Comparison of ENCODE assay signal across 22 mouse cellular contexts in genomic region chr4:100819238-100819637, GRCm38 (mm10). TPM values are rescaled to one million over a fixed set of nuclear protein-coding genes. Genes with fewer than 3 reads are reported as not detected.
DNase-seq lines count a peak whose midpoint lies in the region; ATAC-seq and TF ChIP-seq lines count a peak whose summit lies in the region.
"Had no signal": no experiment of that assay in that cellular context is flagged by ENCODE, and none has a peak within 500 bp of the region (broad histone marks: within the 10 kb centered on the region; RNA-seq: fewer than 3 reads in every experiment).

No protein-coding gene starts in this region.

- H3K4me2 ChIP-seq in forebrain, embryonic 12.5 days = no peak overlapping the region
- H3K4me2 ChIP-seq in forebrain, embryonic 16.5 days (ENCODE audit: low read length) = no peak overlapping the region
- H3K4me2 ChIP-seq in limb, embryonic 11.5 days (ENCODE audit: low read depth, severe bottlenecking) = no peak overlapping the region
- H3K4me2 ChIP-seq in hindbrain, embryonic 16.5 days (ENCODE audit: low read length) = no peak overlapping the region
- H3K4me2 ChIP-seq in stomach, embryonic 14.5 days (replicated peaks; ENCODE audit: low read depth, low read length) = no peak overlapping the region
- H3K4me2 ChIP-seq: limb, embryonic 12.5 days; liver, embryonic 13.5 days; lung, embryonic 15.5 days had no signal

- H3K4me1 ChIP-seq in forebrain, embryonic 12.5 days = 0 out of 2 replicates have a peak, but pooled peaks cover 3% of the 10 kb centered on the region
- no peaks in the 10 kb centered on the region for H3K4me1 ChIP-seq in forebrain, embryonic 16.5 days (replicated peaks; ENCODE audit: control insufficient read depth, insufficient read depth, low read length)
- no peaks in the 10 kb centered on the region for H3K4me1 ChIP-seq in limb, embryonic 11.5 days (ENCODE audit: control insufficient read depth, insufficient read depth, low read length)
- peaks cover 21% of the 10 kb centered on the region for H3K4me1 ChIP-seq in limb, embryonic 10.5 days
- peaks cover 3% of the 10 kb centered on the region for H3K4me1 ChIP-seq in hindbrain, embryonic 16.5 days (ENCODE audit: control insufficient read depth, insufficient read depth, low read depth, low read length)
- H3K4me1 ChIP-seq in stomach, embryonic 14.5 days (ENCODE audit: control insufficient read depth, insufficient read depth, low read length) = peaks cover 16% of the 10 kb centered on the region; the same call in 1 of the 2 replicates
- no peaks in the 10 kb centered on the region for H3K4me1 ChIP-seq in cerebellum, adult 2 months (ENCODE audit: control insufficient read depth, insufficient read depth, low read length)
- H3K4me1 ChIP-seq: liver, embryonic 13.5 days had no signal

- H3K27ac ChIP-seq in forebrain, embryonic 12.5 days = 0 out of 2 replicates have a peak overlapping the region, but pooled peaks have one; percentile 31
- H3K27ac ChIP-seq in forebrain, embryonic 16.5 days (ENCODE audit: low read length) = no peak overlapping the region
- H3K27ac ChIP-seq in limb, embryonic 11.5 days (replicated peaks; ENCODE audit: low read depth, low read length) = no peak overlapping the region
- H3K27ac ChIP-seq in limb, embryonic 10.5 days = no peak overlapping the region
- no peak overlapping the region for H3K27ac ChIP-seq in hindbrain, embryonic 16.5 days (ENCODE audit: low read depth, low read length)
- H3K27ac ChIP-seq in stomach, embryonic 14.5 days (ENCODE audit: low read length) = no peak overlapping the region
- H3K27ac ChIP-seq in cerebellum, adult 2 months (ENCODE audit: insufficient read depth, low read length) = no peak overlapping the region
- H3K27ac ChIP-seq: limb, embryonic 12.5 days; liver, embryonic 13.5 days; lung, embryonic 15.5 days; macrophage had no signal

- TF ChIP-seq CTCF in cerebellum, adult 2 months (IDR thresholded peaks at IDR 0.05; ENCODE audit: borderline replicate concordance, insufficient read depth, low read depth, low read length) = no peak

- peaks cover 20% of the 10 kb centered on the region; the same call in 1 of the 2 replicates for H3K27me3 ChIP-seq in forebrain, embryonic 12.5 days
- H3K27me3 ChIP-seq in forebrain, embryonic 16.5 days (replicated peaks; ENCODE audit: control insufficient read depth, insufficient read depth, low read length) = no peaks in the 10 kb centered on the region
- H3K27me3 ChIP-seq in limb, embryonic 11.5 days (ENCODE audit: control insufficient read depth, insufficient read depth, low read length) = no peaks in the 10 kb centered on the region
- no peaks in the 10 kb centered on the region for H3K27me3 ChIP-seq in limb, embryonic 10.5 days (ENCODE audit: low read depth, poor library complexity, severe bottlenecking)
- no peaks in the 10 kb centered on the region for H3K27me3 ChIP-seq in hindbrain, embryonic 16.5 days (replicated peaks; ENCODE audit: control insufficient read depth, insufficient read depth, low read length)
- no peaks in the 10 kb centered on the region for H3K27me3 ChIP-seq in stomach, embryonic 14.5 days (ENCODE audit: control insufficient read depth, insufficient read depth, low read length)
- H3K27me3 ChIP-seq in cerebellum, adult 2 months (ENCODE audit: control insufficient read depth, insufficient read depth, low read length) = no peaks in the 10 kb centered on the region
- H3K27me3 ChIP-seq: limb, embryonic 12.5 days; liver, embryonic 13.5 days; lung, embryonic 15.5 days had no signal

- no peak overlapping the region for H3K4me3 ChIP-seq in forebrain, embryonic 12.5 days (replicated peaks)
- H3K4me3 ChIP-seq in forebrain, embryonic 16.5 days (replicated peaks; ENCODE audit: low read length) = no peak overlapping the region
- no peak overlapping the region for H3K4me3 ChIP-seq in limb, embryonic 11.5 days (ENCODE audit: low read depth, low read length)
- H3K4me3 ChIP-seq in limb, embryonic 10.5 days = no peak overlapping the region
- H3K4me3 ChIP-seq in hindbrain, embryonic 16.5 days (ENCODE audit: low read length) = no peak overlapping the region
- H3K4me3 ChIP-seq in stomach, embryonic 14.5 days (ENCODE audit: low read depth, low read length) = no peak overlapping the region
- H3K4me3 ChIP-seq in cerebellum, adult 2 months (replicated peaks; ENCODE audit: insufficient read depth, low read depth, low read length) = no peak overlapping the region
- H3K4me3 ChIP-seq: limb, embryonic 12.5 days; liver, embryonic 13.5 days; lung, embryonic 15.5 days had no signal

- no peaks in the 10 kb centered on the region; the same call in 1 of the 2 replicates for H3K9me3 ChIP-seq in forebrain, embryonic 12.5 days
- no peaks in the 10 kb centered on the region for H3K9me3 ChIP-seq in forebrain, embryonic 16.5 days (ENCODE audit: control insufficient read depth, low read length)
- no peaks in the 10 kb centered on the region for H3K9me3 ChIP-seq in limb, embryonic 11.5 days (ENCODE audit: control insufficient read depth, low read length)
- no peaks in the 10 kb centered on the region for H3K9me3 ChIP-seq in limb, embryonic 10.5 days (replicated peaks)
- no peaks in the 10 kb centered on the region for H3K9me3 ChIP-seq in hindbrain, embryonic 16.5 days (ENCODE audit: control insufficient read depth, low read length)
- no peaks in the 10 kb centered on the region for H3K9me3 ChIP-seq in stomach, embryonic 14.5 days (ENCODE audit: control insufficient read depth, low read depth, low read length)
- H3K9me3 ChIP-seq: G1E; limb, embryonic 12.5 days; liver, embryonic 13.5 days; lung, embryonic 15.5 days had no signal

- no peak overlapping the region for H3K9ac ChIP-seq in forebrain, embryonic 12.5 days
- no peak overlapping the region for H3K9ac ChIP-seq in forebrain, embryonic 16.5 days (replicated peaks; ENCODE audit: low read depth, low read length)
- H3K9ac ChIP-seq in limb, embryonic 11.5 days (ENCODE audit: low read length) = no peak overlapping the region
- H3K9ac ChIP-seq in hindbrain, embryonic 16.5 days (ENCODE audit: low read depth, low read length) = no peak overlapping the region
- no peak overlapping the region for H3K9ac ChIP-seq in stomach, embryonic 14.5 days (replicated peaks; ENCODE audit: low read depth, low read length)
- H3K9ac ChIP-seq: limb, embryonic 12.5 days; liver, embryonic 13.5 days; lung, embryonic 15.5 days had no signal

- TF ChIP-seq POLR2A in cerebellum, adult 2 months (IDR thresholded peaks at IDR 0.05; ENCODE audit: borderline replicate concordance, insufficient read depth, low read length) = no peak

- no peak for ATAC-seq in forebrain, embryonic 12.5 days (ENCODE audit: low FRiP score)
- no peak for ATAC-seq in forebrain, embryonic 16.5 days
- peak; percentile 68 for ATAC-seq in limb, embryonic 11.5 days (ENCODE audit: insufficient number of reproducible peaks, low FRiP score, low TSS enrichment, low read depth)
- ATAC-seq in hindbrain, embryonic 16.5 days = peak; percentile 43; the same call in 1 of the 2 replicates
- 0 out of 2 replicates have a peak, but pooled peaks have one; percentile 28 for ATAC-seq in stomach, embryonic 14.5 days (ENCODE audit: insufficient number of reproducible peaks, insufficient read depth, low FRiP score, low read depth)
- ATAC-seq: forebrain, embryonic 14.5 days had no signal

- H3K36me3 ChIP-seq in forebrain, embryonic 12.5 days (replicated peaks) = no peaks in the 10 kb centered on the region
- H3K36me3 ChIP-seq in forebrain, embryonic 16.5 days (ENCODE audit: control insufficient read depth, insufficient read depth) = no peaks in the 10 kb centered on the region
- H3K36me3 ChIP-seq in limb, embryonic 11.5 days (ENCODE audit: control insufficient read depth, insufficient read depth, low read length) = no peaks in the 10 kb centered on the region
- no peaks in the 10 kb centered on the region for H3K36me3 ChIP-seq in limb, embryonic 10.5 days
- H3K36me3 ChIP-seq in hindbrain, embryonic 16.5 days (ENCODE audit: control insufficient read depth, insufficient read depth, low read length) = no peaks in the 10 kb centered on the region
- no peaks in the 10 kb centered on the region for H3K36me3 ChIP-seq in stomach, embryonic 14.5 days (ENCODE audit: control insufficient read depth, insufficient read depth, low read length)
- H3K36me3 ChIP-seq: G1E; limb, embryonic 12.5 days; liver, embryonic 13.5 days; lung, embryonic 15.5 days had no signal

- DNase-seq in limb, embryonic 11.5 days (ENCODE audit: low spot score) = no peak
- DNase-seq in limb, embryonic 10.5 days (ENCODE audit: low spot score) = no peak
- no peak for DNase-seq in cerebellum, adult 2 months
- DNase-seq: adrenal gland, postnatal 25 days; cerebellum, adult 11 months; cerebellum, postnatal 14 days; gastrocnemius, postnatal 36 days; kidney, adult 9 months; kidney, postnatal 36 days; layer of hippocampus, adult 9-11 months; liver, embryonic 13.5 days; right cerebral cortex, adult 18-20 months; thymus, postnatal 14 days had no signal

- 93% methylated on average over 3 of the region's 3 CpGs for WGBS in forebrain, embryonic 12.5 days
- 92% methylated on average over 3 of the region's 3 CpGs for WGBS in forebrain, embryonic 16.5 days
- 96% methylated on average over 3 of the region's 3 CpGs for WGBS in limb, embryonic 11.5 days
- WGBS in limb, embryonic 10.5 days = 98% methylated on average over 3 of the region's 3 CpGs
- 99% methylated on average over 3 of the region's 3 CpGs for WGBS in hindbrain, embryonic 16.5 days
- 91% methylated on average over 3 of the region's 3 CpGs for WGBS in stomach, embryonic 14.5 days
- 91% methylated on average over 3 of the region's 3 CpGs for WGBS in cerebellum, adult 2 months

RNA-seq across cellular contexts. Expression of gene Cachd1, which starts 42.8 kb away (rescaled TPM):
- 28.8 and 39.6 TPM in 2 replicates for polyA plus RNA-seq in forebrain, embryonic 12.5 days (2016; fragmentation: Nextera tagmentation; extraction: Ambion mirVana)
- polyA plus RNA-seq in forebrain, embryonic 16.5 days (2015; fragmentation: Nextera tagmentation; extraction: Ambion mirVana) = 15.2 and 17.7 TPM in 2 replicates
- polyA plus RNA-seq in limb, embryonic 11.5 days (2014; fragmentation: Nextera tagmentation; extraction: Ambion mirVana) = 42.3 and 50.0 TPM in 2 replicates
- 43.3 and 44.9 TPM in 2 replicates for polyA plus RNA-seq in limb, embryonic 10.5 days (2016; fragmentation: Nextera tagmentation; extraction: Ambion mirVana)
- polyA plus RNA-seq in hindbrain, embryonic 16.5 days (2015; fragmentation: Nextera tagmentation; extraction: Ambion mirVana) = 10.6 and 17.4 TPM in 2 replicates
- polyA plus RNA-seq in stomach, embryonic 14.5 days (2014; fragmentation: Nextera tagmentation; extraction: Ambion mirVana) = 17.9 and 19.5 TPM in 2 replicates
- polyA plus RNA-seq in cerebellum, adult 2 months (2012; rRNA removed) = 29.2 and 41.4 TPM in 2 replicates
- polyA plus RNA-seq: macrophage had no signal

Comparison
In these comparisons a context has a peak if more than half of its experiments do, and no peak if none do; other contexts are left out.
1. ATAC-seq: peak in limb, embryonic 11.5 days (single experiment), hindbrain, embryonic 16.5 days (single experiment) and stomach, embryonic 14.5 days (single experiment); none in forebrain, embryonic 12.5 days (single experiment) and forebrain, embryonic 16.5 days (single experiment).